Mouse (Mus musculus): Measurements from ENCODE around the gene Secisbp2l. TPM values are rescaled to one million over a fixed set of nuclear protein-coding genes. Genes with fewer than 3 reads are reported as not detected.

Secisbp2l gene
- total RNA-seq, 2 experiments from 2014 or later, result 40.3 to 46.0 TPM

DNA sequence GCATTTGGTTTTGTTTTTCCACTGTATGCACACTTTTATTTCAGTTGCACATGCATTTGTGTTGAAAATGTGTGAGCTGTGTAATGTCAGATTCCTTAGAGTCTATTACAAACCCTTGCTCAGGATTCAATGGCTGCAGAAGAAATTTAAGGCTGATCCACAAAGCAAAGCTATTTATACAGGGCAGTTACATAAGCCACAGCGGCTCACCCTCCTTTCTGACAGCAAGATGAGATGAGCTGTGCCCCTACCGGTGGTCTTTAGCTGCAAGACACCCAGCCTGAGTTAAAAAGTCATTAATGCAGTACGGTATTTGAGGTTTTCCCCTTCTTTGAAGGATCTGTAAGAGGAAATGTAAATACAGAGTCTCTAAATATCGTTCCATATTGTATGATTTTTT lies 1.2 kb upstream of the Secisbp2l start:
- no peak for DNase-seq

DNA sequence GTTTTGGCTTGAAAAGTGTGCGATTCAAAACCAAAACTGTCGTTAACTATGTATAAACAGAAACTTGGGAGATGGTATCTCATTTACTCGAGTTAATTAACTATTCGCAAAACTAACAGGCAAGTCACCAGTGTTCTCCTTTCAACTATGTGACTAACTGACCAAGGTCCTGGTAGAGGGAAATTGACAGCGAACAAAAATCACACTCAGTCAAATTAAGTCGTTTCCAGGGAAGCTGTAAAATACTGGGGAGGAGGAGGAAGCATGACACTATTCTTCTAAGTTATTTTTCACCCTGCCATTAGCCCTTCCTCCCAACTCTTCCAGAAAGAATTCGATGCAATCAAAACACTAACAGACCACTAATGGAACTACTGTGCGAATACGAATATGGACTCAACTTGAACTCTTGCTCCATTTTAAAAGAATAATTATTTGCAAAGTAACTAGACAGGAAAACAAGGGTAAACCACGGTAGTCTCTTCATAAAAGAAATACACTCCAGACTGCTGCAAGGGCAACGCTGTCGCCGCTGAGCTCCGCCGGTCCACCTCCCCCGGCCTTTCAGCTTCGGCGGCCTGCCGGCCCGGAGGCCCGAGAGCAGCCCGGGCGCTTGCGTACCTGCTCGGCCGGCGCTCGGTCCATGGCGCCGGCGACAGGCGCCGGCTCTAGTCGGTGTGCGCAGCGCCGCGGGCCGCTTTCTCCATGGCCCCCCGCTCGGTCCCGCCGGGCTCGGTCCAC lies 522 bp downstream of the Secisbp2l start:
- DNase-seq, result no peak

DNA sequence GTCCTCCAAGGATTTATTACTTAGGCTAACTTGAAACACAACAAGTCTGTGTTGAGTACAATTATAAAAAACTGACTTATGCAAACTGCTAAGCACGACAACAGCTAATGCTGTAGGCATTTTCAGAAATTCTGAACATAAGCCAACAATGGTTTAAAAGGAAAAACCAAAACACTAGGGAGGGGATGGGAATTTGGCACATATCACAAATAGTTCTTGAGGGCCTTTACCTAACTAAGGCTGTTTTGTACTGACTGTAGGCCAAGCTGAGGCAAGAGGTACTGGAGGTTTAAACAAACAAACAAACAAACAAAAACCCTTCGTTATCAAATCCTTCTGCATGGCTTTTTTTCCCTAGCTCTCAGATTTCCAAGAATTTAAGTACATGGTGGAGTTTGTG lies 1.7 kb downstream of the Secisbp2l start:
- DNase-seq, result no peak

DNA sequence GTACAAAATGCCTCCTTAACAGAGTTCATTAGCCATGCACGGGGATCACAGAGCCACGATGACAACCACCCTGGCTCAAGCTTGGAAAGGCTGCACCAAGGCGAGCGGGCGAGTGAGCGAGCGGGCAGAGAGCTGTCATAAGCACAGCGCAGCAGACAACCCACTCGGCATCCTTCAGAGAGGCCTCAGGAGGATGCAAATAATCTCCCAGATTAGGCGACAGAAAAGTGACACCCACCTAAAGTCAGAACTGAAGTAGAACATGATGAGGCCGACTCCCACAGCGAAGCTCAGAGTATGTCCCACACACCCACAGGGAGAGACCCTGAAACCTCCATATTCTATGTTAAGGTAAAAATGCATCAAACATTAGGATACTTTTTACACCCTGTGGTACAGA lies 4.3 kb downstream of the Secisbp2l start:
- DNase-seq, result no peak

DNA sequence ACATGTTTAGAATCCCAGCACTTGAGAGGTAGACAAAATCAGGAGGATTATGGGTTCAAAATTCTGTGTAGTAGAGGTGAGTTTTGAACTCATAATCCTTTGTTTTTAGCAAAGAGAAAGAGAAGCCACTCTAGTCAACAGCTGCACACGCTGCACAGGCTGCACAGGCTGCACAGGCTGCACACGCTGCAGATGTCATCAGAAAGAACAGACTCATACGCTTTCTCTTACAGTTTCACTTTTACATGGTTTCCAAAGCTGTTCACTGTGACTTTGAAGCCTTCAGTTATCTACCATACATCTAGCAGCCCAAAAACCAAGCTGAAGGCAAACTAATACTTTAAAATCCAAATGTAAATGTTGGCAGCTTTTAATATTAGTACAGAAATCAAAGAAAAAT lies 5.7 kb downstream of the Secisbp2l start:
- no peak for DNase-seq

DNA sequence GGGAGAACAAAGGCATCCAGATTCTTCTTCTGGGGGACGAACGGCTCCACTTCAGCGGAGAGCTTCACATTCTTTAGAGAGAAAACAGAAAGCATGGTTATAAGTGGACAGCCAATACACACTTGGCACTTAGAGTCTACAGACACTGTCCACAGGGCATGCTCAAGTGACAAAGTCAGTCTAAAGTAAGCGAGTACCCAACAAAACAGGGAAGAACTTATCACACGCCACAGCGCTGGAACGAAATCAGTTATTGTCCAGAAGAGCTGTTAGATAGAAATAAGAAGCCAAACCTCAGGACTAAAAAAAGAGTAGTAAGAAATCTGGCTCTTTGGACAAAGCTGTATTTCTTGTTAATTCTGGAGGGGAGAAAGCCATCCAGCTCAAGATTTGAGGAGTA lies 7.0 kb downstream of the Secisbp2l start:
- no peak for DNase-seq

DNA sequence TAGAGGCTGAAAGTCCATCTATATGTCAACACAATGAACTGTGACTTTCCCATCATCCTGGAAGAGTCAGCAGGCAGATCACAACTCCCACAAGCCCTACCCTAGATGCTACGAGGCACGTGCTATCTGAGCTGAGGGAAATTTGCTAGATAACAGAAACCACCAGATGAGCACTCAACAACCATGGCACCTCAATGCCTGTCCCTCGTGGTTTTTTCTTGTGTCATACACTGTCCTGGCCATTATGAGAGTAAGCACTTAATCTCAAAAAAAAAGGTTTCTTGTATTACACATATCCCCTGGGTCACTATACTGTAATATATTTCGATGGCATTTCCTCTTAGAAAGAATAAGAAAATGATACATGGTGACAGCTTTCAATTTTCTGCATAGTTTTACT lies 7.8 kb downstream of the Secisbp2l start:
- no peak for DNase-seq

DNA sequence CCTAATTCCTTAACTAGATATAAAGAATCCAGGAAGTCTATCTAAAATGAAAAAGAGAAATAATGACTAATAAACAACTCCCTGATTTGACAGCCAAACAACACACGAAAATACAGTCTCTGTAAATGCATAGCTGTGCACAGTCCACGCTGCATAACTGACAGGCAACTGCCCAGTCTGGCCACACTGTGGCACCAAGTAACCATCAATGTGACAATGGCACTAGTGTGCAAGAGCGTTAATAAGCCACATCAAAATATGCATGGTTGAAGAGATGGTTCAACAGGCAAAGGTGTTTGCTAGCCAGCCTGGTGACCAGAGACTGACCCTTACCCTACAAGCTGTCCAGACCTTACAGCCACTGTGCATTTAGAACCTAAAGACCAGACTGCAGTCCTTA lies 17.6 kb downstream of the Secisbp2l start:
- no peak for DNase-seq

DNA sequence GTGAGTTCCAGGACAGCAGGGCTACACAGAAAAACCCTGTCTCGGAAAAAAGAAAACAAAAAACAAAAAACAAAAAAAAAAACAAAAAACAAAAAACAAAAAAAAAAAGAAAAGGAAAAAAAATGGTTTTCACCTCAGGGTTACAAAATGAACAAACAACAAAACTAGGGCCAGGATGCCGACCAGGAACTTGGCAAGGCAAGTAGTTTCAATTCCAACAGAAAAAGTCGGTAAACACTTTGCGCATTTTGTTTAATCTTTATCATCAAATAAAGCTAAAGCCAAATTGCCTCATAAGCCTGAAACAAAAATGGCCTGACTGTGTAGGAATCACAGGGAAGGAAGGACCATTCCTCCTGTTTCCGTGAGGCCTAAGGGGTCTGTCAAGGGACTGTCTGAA lies 18.1 kb downstream of the Secisbp2l start:
- no peak for DNase-seq

DNA sequence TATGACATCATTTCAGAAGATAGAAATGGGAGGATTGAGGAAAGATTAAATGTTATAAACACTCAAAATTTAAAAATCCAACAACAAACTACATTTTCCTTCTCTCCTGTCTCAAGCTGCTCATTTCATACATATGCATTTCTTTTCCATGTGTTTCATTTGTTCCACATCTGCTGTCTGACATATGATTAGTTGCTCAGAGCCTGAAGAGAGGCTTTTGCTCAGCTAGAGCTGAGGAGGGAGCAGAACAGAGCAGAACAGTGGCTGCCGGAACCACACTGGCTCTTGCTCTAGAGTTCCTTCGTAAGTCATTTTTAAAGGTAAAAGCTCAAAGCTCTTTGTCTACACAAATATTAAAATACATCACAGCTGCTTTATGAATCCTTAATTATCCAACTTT lies 33.3 kb downstream of the Secisbp2l start:
- DNase-seq, result no peak

DNA sequence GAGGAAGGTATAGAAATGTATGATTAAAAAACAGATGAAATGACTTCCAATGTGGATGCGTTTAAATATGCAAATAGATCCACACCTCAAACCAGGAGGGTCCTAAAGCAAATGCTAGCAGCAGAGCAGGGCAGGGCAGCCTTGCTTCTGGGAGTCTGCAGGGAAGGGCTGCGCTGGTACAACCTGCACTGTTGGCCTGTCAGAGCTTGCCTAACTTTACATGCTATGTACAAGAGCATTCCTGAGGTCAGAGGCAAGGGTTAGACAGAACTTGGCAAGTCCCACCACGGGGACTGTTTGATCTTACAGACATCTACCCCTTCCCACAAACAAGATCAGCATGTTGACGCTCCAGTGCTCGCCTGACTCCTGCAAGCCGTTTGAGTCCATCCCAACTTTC lies 43.3 kb downstream of the Secisbp2l start:
- DNase-seq, result no peak

DNA sequence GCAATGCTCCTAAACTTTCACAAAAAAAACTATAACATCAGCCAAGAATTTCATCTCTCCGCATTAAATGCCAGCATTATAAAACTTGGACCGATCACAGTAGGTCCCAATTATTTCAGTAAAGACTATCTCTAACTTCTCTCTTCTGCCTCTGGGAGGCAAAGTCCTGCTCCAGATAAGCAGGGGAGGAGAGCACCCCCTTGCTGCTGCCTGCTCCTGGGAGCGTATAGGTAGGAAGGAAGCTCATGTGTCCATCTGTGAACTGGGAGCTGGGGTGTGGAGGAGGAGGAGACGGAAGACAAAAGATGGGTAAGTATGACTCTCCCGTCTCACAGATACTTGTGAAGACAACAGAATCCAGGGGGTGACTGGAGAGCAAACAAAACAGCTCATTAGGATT lies 44.0 kb downstream of the Secisbp2l start:
- DNase-seq, result no peak

DNA sequence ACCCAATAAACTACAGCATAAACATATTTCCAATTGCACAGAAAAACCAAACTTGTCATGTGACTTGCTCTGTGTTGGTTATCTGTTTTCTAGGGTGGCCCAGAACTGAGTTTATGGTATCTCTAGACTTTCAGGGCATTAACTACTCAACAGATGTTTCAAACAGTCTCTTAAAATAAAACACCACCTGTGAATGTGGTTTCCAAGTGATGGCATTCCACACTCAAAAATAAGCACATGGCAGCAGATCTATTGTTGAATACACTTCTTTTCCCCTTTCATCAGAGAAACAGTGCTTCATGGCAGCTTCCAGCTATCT lies 46.7 kb downstream of the Secisbp2l start:
- no peak for DNase-seq

DNA sequence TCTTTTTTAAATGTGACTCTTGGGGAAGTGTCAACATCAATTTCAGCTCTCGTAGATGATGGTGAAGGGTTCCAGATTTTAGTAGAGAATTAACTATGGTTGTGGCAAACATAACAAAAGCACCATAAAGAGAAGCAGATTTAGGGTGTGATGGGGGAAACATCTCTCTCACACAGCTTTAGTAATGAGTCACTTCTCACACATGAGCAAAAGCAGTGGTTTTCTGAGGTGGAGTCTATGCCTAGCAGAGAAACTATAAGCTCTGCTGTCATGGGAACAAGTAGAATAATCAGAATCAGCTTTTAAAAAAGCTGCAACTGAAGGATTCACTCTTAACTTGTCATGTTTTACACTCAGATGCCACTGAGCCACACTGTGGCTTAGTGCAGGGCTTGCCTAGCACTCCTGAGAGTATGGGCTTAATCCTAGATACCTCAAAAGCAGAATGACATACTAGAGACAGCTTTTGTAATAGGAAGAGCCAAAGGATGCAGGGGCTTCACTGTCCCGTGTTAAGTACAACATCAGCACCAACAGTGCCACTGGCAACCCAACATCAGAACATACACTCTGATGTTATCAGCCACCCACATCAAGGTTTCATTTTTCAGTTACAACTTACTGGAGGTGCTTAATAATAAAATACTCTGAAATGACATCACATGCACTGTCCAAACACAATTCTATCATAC lies 47.2 kb downstream of the Secisbp2l start:
- DNase-seq, result no peak

DNA sequence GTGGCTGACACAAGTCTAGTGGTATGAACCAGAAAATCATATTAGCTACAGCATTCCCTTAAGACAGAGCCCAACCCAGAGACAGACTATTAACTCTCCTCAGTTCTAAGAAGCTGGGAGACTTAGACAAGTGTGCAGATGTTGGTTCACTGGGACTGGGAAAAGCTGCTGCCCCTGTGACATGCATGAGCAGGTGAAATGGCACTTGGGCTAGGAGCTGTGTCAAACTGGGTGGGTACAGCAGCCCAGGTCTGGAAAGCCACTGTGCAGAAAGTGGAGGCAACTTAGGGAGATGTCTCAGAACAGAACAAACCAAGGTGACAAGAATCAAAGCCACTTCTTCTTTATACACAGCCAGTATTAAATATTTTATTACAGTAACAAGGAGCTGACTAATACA lies 47.9 kb downstream of the Secisbp2l start:
- DNase-seq, result no peak

DNA sequence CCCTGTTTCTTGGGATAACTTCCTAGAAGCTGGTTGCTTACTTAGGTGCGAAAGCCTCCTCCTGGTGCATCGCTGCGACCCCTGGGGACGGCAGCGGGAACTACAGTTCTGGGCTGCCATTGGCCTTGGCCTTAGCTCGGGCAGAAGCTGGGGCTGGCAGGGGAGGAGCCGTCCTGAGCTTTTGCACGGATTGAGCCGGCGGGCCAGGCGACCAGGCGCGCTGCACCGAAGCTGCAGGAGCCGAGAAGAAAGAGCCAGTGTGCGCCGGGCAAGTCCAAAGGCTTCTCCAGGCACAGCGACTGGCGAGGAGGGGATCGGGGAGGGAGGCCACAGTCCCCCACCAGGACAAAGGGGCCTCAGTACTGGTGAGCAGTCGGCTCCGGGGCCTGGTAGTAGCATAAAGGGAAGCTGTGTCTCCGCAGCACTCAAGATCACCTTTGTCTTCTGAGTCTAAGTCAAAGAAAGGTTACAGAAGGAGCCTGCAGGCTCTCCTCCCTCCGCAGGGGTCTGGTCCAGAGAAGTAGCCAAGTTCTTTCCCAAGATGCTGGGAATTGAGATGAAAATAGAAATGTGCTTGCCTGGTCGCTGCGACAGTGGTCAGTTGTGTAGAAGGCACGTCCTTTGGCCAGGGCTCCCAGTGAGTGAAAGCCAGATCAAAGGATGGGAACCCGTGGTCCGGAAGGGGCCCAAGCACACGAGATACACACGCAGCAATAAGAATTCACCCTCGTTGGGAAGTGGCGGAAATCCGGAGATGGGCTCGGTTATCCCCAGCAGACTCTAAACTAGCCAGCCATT lies 50.7 kb downstream of the Secisbp2l start:
- DNase-seq, result peak; percentile 97

DNA sequence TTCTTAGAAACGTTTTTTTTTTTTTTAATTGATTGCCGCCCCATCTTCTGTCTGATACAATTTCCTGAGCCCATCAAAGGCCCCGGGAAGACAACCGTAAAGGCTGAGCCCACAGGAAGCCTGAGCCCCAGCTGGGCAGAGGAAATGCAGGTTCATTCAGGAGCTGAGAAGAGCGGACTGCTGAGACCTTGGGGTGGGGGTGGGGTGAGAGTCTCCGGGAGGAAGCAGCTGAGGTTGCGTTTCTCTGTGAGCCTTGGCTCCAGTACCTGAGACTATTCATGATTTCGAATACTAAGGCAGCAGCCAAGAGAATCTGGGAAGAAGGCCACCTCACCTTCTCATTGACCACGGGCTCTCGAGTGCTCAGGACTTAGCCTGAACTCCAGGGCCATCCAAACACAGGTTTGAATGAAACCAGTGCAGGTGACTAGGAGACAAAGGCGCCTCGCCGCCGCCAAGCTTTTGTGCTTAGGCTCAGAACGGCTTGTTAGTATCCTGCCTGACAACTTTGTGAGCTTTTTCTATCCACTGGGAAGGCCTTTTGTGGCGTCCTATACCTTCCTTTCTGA lies 58.0 kb downstream of the Secisbp2l start:
- DNase-seq, result no peak

DNA sequence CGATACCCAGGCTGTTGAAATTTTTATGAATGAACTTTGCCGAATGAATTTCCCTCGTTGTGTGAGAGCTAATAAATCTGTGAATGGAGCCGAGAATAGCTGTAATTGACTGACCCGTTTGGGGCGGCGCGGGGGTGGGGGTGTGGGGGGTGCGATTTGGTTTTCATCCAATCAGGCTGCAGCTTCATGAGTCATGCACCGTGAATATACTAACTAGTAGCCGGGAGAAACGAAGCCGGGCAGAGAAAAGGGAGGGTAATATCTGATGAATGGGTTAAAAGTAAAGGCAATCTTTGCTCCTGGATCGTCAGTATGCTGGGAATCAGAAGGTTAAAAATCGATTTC lies 58.6 kb downstream of the Secisbp2l start, which contains the start of gene Shc4:
Gene Shc4 (minus strand): TSS at position 63 of the 345 bp plus-strand sequence.
- DNase-seq, result peak; percentile 20

DNA sequence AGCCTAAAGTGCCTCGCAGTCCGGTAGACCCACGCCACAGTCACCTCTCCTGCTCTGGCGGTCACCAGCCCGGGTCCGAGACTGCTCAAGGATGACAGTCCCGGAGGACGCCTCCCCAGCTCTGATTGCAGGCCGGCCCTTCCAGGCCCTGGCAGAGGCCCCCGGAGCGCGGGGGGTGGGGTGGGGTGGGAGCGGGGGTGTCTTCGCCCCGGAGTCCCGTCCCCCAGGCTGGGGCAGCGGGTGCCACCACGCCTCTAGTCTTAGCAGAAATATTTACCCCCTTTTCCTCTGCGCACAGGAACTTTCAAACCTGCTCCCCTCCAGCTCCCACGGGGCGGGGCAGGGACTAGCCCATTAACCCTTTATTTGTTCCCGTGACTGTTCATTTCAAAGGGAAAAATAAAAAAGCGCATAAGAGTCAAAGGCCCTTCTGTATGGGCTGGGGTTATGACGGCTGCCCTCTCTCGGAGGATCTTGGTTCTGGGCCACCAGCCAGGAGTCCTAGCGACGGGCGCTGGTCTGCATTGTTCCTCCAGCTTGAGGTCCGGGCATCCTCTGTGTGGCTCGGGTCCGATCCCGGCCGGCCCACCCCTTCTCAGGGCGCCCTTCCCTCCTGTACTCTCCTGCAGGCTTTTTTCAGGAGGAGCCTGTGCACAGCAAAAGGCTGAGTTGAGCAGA lies 59.1 kb downstream of the Secisbp2l start:
- peak; percentile 61 for DNase-seq

DNA sequence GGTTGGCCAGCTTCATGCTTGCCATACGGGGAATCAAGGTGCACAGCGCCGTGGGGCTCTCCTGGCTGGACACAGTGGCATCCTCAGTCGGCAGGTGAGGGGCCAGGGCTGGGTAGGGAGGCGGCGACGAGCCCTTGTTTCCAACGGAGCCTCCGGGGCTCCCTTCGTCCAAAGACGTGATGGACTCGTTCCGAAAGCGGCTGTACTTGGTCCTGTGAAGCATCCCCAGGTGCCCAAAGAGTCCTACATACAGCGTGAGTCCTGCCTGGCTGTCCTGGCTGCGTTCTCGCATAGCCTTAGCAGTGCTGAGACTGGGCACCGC lies 59.6 kb downstream of the Secisbp2l start:
- DNase-seq, result no peak

DNA sequence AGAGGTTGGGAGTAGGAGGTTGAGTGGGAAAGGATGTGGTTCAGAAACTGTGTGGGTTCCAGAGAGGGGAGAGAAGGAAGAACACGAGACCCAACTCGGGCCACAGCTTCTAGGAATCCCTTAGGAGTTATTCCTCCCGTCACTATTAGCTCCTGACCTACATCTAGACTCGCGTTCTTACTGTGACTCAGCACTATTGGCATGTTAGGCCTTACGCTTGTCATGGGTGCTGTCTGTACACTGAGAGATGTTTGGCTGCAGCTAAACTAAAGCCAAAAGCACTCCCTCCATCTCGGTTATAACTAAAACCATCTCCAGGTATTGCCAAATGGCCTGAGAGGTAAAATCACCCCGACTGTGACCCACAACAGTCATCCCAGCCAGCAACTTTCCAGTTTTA lies 66.1 kb downstream of the Secisbp2l start:
- DNase-seq, result no peak

DNA sequence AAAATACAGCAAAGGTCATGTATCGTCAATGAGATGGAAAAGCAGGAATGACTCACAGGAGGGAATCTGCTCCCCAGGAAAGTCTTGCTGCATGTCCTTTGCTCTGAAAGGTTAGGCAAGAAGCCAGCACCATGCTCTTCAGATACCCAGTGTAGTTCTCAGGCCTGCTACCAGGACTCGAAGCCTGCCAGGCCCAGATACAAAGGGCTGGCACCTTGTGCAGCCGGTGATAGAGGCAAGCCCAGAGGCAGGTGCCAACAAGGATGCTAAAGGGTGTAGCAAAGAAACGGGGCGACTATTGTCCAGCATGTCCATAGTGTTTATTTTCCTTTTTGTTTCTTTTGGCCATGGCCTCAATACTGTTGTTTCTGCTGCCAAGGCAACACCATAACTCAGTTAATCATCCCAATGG lies 76.2 kb downstream of the Secisbp2l start:
- DNase-seq, result no peak
